Mouse (Mus musculus) heart, embryonic 12.5 days (tissue): ENCODE measurements around the gene Cdc16. TPM values are rescaled to one million over a fixed set of nuclear protein-coding genes. Genes with fewer than 3 reads are reported as not detected.

Experiments
- polyA plus RNA-seq: library from polyadenylated mRNA; unstranded; fragments of >200 nt; fragmentation: Nextera tagmentation; extraction: Ambion mirVana; gene quantifications from 2 replicates; pipeline ENCODE4 v1.2.1, GENCODE M21; 2016

Gene Cdc16
- polyA plus RNA-seq, 1 experiment from 2014 or later, result 131 TPM

Other genes starting within 250 kb of the Cdc16 start
- not detected in 2 replicates for gene 1700029H14Rik, start 195.2 kb upstream of the Cdc16 start, polyA plus RNA-seq
- gene Rasa3, start 80.1 kb upstream of the Cdc16 start, polyA plus RNA-seq, result 35.1 and 41.5 TPM in 2 replicates
- gene Cfap97d2, start 51.8 kb upstream of the Cdc16 start, polyA plus RNA-seq, result 0.26 TPM in 1 of 2 replicates, not detected in the other
- 27.9 and 28.7 TPM in 2 replicates for gene Upf3a, start 27.9 kb downstream of the Cdc16 start, polyA plus RNA-seq
- gene AF366264, start 80.7 kb downstream of the Cdc16 start, polyA plus RNA-seq, result not detected in 2 replicates
- gene Champ1, start 112.0 kb downstream of the Cdc16 start, polyA plus RNA-seq, result 18.6 and 20.1 TPM in 2 replicates
- gene Coprs, start 132.6 kb downstream of the Cdc16 start, polyA plus RNA-seq, result 54.5 and 55.0 TPM in 2 replicates